Mouse (Mus musculus): ENCODE measurements around the gene Prkag2. TPM values are rescaled to one million over a fixed set of nuclear protein-coding genes. Genes with fewer than 3 reads are reported as not detected.

Prkag2 gene
- polyA plus RNA-seq, 1 experiment, result 103 TPM

DNA sequence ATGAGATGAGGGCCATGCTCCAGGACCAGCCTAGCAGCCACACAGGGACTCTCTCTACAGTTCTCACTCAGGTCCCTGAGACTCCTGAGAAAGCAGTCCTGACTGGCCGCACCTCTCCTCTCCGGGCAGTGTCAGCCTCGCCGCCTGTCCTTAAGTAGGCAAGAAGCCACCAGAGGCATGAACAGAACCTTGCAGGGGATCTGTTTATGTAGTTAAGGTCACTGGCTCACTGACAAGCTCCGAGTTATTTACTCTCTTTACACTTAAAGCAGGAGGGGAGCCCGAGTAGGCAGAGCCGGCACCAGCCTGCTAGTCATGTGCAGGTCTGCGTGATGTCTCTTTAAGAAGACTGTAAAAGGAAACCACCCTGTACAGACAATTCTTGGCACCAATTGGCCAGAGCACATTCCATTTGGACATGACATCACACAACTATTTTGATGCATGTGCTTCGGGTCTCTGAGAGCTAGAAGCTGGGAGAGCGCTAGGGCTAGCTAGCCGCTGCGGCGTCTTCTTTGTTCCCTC lies 104.8 kb downstream of the Prkag2 start:
- Histone ChIP-seq H3K4me1 (ENCODE audit: control insufficient read depth, insufficient read depth, low read length) (peaks cover 7% of the 10 kb centered on the region; the same call in 1 of the 2 replicates), H3K4me3 (ENCODE audit: insufficient read depth, low read length) (peak overlapping the region; percentile 25), H3K27ac (ENCODE audit: insufficient read depth, low read length) (no peak overlapping the region)
- TF ChIP-seq CTCF (IDR thresholded peaks at IDR 0.05; ENCODE audit: extremely low read depth, insufficient read depth, low read length) (no peak), POLR2A (IDR thresholded peaks at IDR 0.05; ENCODE audit: extremely low read depth, insufficient read depth, low read length) (peak; percentile 56; the same call in 1 of the 2 replicates)

DNA sequence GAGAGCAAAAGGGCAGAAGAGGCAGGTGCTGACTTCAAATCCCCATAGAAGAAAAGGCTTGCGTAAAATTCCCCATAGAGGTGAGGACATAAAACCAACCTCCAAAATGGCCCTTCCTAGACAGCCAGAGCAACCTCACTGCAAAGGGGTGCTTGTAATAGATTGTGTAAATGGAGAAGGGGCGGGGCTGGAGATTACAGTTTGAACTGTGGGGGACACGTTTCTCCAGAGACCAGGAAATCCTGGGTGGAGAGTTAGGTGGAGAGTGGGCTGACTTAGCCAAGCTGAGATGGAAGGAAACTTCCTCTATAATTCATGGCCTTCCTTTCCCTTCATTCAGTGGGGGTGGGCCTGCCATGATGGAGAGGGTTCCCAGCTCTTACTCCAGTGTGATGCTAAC lies 107.3 kb downstream of the Prkag2 start:
- Histone ChIP-seq H3K4me3 (ENCODE audit: insufficient read depth, low read length) (no peak overlapping the region), H3K4me1 (ENCODE audit: control insufficient read depth, insufficient read depth, low read length) (peaks cover 12% of the 10 kb centered on the region), H3K27ac (ENCODE audit: insufficient read depth, low read length) (no peak overlapping the region)
- TF ChIP-seq CTCF (IDR thresholded peaks at IDR 0.05; ENCODE audit: extremely low read depth, insufficient read depth, low read length), result no peak
- TF ChIP-seq POLR2A (IDR thresholded peaks at IDR 0.05; ENCODE audit: extremely low read depth, insufficient read depth, low read length), result no peak

DNA sequence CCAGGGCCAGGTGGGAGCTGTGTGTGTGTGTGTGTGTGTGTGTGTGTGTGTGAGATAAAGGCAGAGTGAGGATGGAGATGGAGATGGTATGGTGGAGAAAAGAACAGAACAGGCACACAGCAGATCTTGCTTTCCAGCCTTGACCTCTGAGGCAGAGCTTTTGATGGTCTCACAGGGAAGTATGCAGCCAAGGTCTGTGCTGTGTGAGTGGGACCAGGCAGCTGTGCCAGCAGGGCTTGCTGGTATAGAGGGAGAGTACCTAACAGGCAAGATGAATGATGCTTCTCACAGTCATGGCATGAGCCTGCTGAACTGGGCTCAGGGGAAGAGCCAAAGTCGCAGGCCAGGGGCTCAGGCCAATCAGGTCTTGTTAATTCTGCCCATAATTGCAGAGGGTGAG lies 108.9 kb downstream of the Prkag2 start:
- no peak overlapping the region for H3K4me3 ChIP-seq (ENCODE audit: insufficient read depth, low read length)
- TF ChIP-seq CTCF (IDR thresholded peaks at IDR 0.05; ENCODE audit: extremely low read depth, insufficient read depth, low read length) (no peak), POLR2A (IDR thresholded peaks at IDR 0.05; ENCODE audit: extremely low read depth, insufficient read depth, low read length) (no peak)

DNA sequence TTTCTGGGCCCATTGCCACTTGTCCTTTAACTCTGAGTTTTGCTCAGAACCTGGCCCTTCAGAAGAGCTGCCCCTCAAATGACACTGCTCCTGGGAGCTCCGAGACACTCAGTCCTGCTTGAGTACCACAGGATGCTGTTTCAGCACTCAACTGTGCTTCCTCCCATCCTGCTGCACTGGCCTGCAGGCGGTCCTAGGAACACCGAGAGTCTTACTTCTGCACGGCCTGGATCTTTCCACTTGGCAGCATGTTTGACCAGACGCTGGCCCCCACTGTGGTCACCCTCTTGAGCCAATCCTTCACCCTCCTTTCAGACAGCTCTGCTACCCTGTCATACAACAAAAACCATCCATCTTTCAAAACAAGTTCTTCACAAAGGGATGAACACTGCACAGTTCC lies 110.0 kb downstream of the Prkag2 start:
- peaks cover 10% of the 10 kb centered on the region for H3K4me1 ChIP-seq (ENCODE audit: control insufficient read depth, insufficient read depth, low read length)
- TF ChIP-seq CTCF (IDR thresholded peaks at IDR 0.05; ENCODE audit: extremely low read depth, insufficient read depth, low read length), result no peak
- TF ChIP-seq POLR2A (IDR thresholded peaks at IDR 0.05; ENCODE audit: extremely low read depth, insufficient read depth, low read length), result no peak

More for the DNA sequence above, 108.9 kb downstream of the Prkag2 start:
- peaks cover 12% of the 10 kb centered on the region for H3K4me1 ChIP-seq (ENCODE audit: control insufficient read depth, insufficient read depth, low read length)
- no peak overlapping the region for H3K27ac ChIP-seq (ENCODE audit: insufficient read depth, low read length)

DNA sequence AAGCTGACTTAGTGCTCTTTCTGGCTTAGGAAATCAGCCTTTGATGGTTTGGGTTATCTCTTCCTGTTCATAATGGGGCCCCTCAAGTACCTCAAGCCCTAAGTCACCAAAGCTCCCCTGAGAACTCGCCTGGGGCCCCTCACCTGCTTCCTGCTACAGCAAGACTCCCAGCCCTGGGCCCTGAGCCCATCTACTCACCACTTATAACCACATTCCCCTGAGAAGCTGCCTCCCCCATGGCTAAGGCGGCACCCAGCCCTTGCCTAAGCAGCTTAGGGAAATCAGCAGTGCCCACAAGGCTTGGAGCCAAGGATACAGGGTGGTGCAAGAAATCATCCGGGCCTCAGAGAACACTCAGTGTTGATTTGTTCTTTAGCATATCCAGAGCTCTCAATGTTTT lies 110.8 kb downstream of the Prkag2 start:
- Histone ChIP-seq H3K27ac (ENCODE audit: insufficient read depth, low read length) (no peak overlapping the region), H3K4me1 (ENCODE audit: control insufficient read depth, insufficient read depth, low read length) (peaks cover 16% of the 10 kb centered on the region), H3K4me3 (ENCODE audit: insufficient read depth, low read length) (no peak overlapping the region)
- no peak for TF ChIP-seq CTCF (IDR thresholded peaks at IDR 0.05; ENCODE audit: extremely low read depth, insufficient read depth, low read length)
- no peak for TF ChIP-seq POLR2A (IDR thresholded peaks at IDR 0.05; ENCODE audit: extremely low read depth, insufficient read depth, low read length)

More for the DNA sequence above, 110.0 kb downstream of the Prkag2 start:
- H3K4me3 ChIP-seq (ENCODE audit: insufficient read depth, low read length), result no peak overlapping the region
- no peak overlapping the region for H3K27ac ChIP-seq (ENCODE audit: insufficient read depth, low read length)

DNA sequence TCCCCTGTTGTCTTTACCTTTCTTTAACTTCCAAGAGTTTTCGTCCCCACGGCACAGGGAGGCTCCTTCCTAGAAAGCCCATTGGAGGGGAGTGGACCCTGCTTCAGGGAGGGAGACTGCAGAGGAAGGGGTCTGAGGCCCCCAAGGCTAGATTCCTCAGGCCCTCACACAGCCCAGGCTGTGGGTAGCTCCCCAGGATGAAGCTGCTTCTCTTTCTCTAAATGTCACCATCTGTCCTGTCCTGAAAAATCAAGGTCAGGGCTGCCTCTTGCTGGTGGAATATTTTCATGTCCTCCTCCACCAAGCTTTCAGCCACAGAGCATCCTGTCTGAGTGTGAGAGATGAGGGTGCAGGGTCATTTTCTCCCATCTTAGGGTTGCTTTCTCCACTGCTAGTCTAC lies 113.5 kb downstream of the Prkag2 start:
- no peak for TF ChIP-seq CTCF (IDR thresholded peaks at IDR 0.05; ENCODE audit: extremely low read depth, insufficient read depth, low read length)
- TF ChIP-seq POLR2A (IDR thresholded peaks at IDR 0.05; ENCODE audit: extremely low read depth, insufficient read depth, low read length), result no peak
- H3K4me1 ChIP-seq (ENCODE audit: control insufficient read depth, insufficient read depth, low read length), result peaks cover 17% of the 10 kb centered on the region
- H3K4me3 ChIP-seq (ENCODE audit: insufficient read depth, low read length), result peak overlapping the region; percentile 5
- H3K27ac ChIP-seq (ENCODE audit: insufficient read depth, low read length), result peak overlapping the region; percentile 57

DNA sequence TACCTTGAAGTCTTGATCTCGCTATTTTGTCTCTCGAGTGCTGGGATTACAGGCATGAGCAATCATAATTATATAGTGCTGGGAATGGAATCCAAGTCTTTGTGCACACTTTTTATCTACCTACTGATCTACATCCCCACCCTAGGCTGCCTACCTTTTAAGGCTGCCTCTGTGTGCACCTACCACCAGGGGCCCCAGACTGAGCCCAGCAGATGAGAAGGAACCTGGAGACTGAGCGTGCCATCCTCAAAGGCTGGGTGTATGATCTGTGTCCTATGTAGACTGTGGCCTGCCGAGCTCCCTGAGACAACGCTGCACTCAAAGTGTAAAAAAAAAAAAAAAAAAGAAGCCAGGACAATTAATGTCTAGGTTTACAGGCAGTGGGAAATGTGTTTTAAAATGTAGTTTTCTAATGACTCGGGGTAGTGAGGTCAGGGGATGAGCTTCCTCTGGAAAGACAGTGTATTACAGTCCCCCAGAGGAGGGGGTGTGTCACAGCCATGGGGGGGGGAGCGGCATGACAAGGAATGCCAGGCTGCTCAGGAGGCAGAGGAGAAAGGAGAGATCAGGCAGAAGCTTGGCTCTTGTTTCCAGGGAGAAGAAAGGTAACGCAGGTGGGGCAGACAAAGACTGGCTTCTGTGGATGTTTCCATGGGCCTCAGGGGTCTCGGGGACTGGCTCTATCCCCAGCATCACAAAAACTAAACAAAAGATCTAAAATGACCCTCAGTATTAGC lies 114.1 kb downstream of the Prkag2 start:
- H3K27ac ChIP-seq (ENCODE audit: insufficient read depth, low read length), result peak overlapping the region; percentile 57
- H3K4me3 ChIP-seq (ENCODE audit: insufficient read depth, low read length), result peak overlapping the region; percentile 5
- H3K4me1 ChIP-seq (ENCODE audit: control insufficient read depth, insufficient read depth, low read length), result peaks cover 14% of the 10 kb centered on the region
- TF ChIP-seq POLR2A (IDR thresholded peaks at IDR 0.05; ENCODE audit: extremely low read depth, insufficient read depth, low read length), result no peak
- TF ChIP-seq CTCF (IDR thresholded peaks at IDR 0.05; ENCODE audit: extremely low read depth, insufficient read depth, low read length), result no peak

DNA sequence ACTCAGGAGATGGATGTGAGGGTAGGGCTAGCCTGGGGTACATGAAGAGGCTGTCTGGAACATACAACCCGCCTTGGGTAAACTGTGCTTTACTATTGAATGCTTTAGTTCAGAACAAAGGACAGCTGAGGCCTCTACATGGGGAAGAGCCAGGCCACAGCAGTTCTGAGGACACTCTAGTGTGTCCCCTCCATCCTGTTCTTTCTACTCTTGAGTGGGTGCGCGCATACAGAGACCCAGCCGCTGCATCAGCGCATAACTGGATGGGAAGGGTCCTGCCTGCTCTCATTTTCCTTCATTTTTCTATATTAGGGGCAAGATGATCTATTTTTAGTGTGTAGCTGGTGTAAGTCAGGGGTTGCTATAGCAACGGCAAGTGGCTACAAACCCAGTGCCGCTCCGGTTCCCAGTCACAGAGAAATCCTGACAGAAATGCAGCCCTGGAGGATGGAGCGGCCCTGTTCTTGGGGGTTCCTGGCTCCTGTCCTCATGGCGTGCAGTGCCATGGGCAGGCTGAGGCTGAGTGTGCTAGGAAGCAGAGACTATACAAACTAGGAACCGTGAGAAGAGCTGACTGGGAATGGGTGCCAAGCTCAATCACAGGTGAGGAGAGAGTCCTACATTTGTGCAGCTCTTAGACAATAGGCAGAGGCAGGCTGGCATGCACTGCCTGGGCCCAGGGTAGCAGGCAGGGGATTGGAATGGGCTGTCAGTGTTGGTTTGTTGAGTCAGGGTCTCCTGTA lies 114.8 kb downstream of the Prkag2 start:
- peak overlapping the region; percentile 93 for H3K27ac ChIP-seq (ENCODE audit: insufficient read depth, low read length)
- peak overlapping the region; percentile 5 for H3K4me3 ChIP-seq (ENCODE audit: insufficient read depth, low read length)
- TF ChIP-seq CTCF (IDR thresholded peaks at IDR 0.05; ENCODE audit: extremely low read depth, insufficient read depth, low read length) (no peak), POLR2A (IDR thresholded peaks at IDR 0.05; ENCODE audit: extremely low read depth, insufficient read depth, low read length) (peak; percentile 81)
- peaks cover 14% of the 10 kb centered on the region for H3K4me1 ChIP-seq (ENCODE audit: control insufficient read depth, insufficient read depth, low read length)

DNA sequence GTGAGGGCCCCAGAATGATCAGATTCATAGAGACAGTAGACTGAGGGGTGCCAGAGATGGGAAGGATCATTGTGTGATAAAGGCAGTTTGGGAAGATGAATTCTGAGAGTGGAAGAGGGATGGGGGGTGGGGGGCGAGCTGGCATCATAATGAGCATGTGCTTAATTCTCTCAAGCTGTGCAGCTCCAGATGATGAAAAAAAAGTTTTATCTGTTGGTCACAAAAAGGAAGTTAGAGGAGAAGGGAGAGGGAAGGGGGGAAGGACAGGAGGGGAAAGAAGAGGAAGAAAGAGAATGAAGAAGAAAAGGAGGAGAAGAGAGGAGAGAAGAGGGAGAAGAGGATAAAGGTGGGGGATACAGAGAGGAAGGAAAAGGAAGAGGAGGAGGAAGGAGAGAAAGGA lies 116.3 kb downstream of the Prkag2 start:
- Histone ChIP-seq H3K4me3 (ENCODE audit: insufficient read depth, low read length) (no peak overlapping the region), H3K4me1 (ENCODE audit: control insufficient read depth, insufficient read depth, low read length) (peaks cover 10% of the 10 kb centered on the region), H3K27ac (ENCODE audit: insufficient read depth, low read length) (0 out of 2 replicates have a peak overlapping the region, but pooled peaks have one; percentile 93)
- TF ChIP-seq CTCF (IDR thresholded peaks at IDR 0.05; ENCODE audit: extremely low read depth, insufficient read depth, low read length) (no peak), POLR2A (IDR thresholded peaks at IDR 0.05; ENCODE audit: extremely low read depth, insufficient read depth, low read length) (no peak)

Measured in cortical plate, adult 2 months (tissue).